Mouse (Mus musculus) lung, adult 18-20 months (tissue): ENCODE data around the gene Cass4.
A peak's percentile ranks its signal among the peaks of the same experiment; 100 is the strongest.

Experiments used
- DNase-seq, 2 experiments: peaks; one replicate each; pipeline ENCODE4 v3.0.0; 2022; ENCODE audit warnings: mixed read lengths in 2 of 2

The Cass4 gene

DNA sequence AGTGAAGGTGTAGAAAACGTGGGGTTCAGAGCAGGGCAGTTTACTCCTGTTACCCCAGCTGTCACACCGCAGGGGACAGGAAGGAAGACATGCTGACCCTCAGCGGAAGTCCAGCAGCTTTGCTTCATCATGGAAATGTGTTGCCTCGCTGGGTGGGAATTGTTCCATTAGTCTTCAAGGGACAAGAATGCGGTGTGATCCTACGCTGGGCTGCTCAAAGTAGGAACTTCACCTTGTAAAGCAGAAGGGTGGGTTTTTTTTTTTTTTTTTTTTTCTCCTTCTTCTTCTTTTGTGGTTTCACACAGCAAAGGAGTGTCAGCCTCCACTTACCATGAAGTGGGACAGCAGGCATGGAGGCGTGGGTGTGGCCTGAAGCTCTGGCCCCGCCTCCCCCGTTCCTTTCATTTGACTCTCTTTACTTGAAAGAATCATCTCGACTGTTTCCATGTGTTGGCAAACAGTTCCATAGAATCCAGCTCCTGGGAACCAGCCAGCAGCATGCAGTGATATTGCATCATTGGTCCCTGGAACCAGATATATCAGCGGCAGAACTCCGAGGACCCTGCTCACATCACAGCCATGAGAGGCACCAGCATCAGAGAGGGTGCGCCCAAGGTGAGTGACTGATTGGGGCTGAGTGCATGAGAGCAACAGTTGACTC lies at the start of gene Cass4:
Gene Cass4, plus strand, starts transcription at position 404 of the 661 bp plus-strand sequence.
- peak; percentile 63 to 66 for DNase-seq

- DNase-seq = no peak
Measured at GRCm38 (mm10) chr2:172344669-172345068, 48.9 kb upstream of the Cass4 start.

DNA sequence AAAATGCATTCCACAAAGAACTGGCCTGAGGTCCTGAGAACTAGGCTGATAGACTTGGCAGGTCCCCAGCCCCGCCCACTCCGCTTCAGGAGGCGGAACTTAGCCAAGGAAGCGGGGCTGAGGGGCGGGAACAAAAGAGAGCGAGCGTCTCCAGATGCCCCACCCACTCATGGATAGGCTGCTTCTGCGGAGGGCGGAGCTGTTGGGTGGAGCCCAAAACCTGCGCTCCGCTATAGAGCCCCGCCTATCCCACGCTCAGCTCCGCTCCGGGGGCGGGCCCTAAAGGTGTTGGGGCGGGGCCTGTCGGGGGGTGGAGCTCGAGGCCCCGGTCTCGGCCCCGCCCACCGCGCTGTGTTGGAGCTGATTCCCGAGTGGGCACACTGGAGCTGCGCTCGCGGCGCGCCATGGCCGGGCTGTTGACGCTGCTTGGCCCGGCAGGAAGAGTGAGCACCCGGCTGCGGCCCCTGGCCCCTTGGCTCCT lies 48.3 kb upstream of the Cass4 start, which contains the start of gene Fam210b:
Gene Fam210b, plus strand, starts transcription at position 308 of the 481 bp plus-strand sequence.
- peak; percentile 97 to 98 for DNase-seq

DNA sequence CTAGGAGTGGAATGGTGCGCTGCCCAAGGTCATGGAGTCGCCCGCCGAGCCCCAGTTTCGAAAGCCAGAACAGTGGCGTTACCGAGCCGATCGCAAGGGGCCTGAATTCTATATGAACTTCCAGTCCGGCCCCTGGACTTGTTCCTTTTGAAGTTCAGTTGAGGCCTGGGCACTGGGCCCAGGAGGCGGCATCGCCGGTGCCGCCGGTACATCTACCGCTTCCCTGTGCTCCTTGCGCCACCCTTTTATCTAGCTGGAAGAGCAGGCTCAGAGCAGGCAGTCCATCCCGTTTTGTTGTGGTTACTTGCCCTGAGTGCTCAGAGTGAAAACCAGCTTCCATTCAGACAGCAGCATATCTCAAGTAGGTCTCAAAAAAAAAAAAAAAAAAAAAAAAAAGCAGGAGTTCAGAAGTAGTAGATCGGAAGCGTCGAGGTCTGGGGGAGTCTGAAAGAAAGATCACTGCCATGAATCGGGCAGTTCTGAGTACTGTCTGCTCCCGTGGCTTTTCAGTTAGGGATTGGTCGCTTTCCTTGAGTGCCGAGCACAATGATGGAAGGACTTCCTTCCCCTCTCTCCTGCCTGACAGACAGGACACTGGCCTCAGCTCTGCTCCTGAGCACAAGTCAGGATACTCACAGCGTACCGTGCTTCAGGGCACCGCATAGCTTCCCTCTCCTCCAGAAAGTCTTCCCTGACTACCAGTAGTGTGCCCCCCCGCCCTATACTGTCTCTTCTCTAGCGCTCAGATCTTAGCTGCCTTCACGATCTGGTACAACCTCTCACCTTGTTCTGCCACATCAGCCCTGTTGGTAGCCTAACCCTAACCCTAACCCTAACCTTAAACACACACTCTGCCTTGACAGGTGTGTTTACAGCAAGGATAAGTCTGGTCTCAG lies 47.3 kb upstream of the Cass4 start:
- DNase-seq = peak; percentile 30 to 66

DNA sequence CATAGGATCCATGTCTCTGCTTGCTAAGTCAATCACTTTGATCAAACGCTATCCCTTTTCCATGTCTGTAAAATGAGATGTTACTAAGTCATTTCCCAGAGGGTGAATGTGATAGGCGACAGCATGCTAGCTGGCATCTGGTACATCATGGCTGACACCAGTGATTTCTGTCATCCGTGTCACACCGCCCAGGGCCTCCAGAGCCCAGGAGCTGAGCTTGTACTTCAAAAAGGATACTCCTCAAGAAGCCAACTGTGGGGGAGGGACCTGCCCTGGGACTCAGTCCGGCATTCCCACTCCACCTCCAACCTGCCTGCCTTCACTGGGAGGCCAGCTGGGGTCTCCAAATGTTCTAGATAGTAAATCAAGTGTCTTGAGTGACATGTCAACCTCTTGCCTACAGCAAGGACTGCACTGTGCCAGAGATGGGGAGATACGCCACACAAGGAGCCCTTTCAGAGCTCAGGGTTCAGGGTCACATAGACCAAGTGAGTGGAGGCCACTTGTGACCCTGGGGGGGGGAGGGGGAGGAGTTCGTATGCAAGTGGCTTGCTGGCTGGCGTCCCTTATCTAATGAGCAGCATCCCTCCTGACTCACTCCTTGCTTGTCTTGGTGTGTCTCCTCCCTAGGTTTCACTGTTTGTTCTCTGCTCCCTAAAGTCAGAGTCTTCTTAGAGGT lies 46.5 kb upstream of the Cass4 start:
- no peak for DNase-seq

GRCm38 (mm10) chr2:172348297-172348950 lies 45.2 kb upstream of the Cass4 start:
- DNase-seq = peak; percentile 31 to 65

DNA sequence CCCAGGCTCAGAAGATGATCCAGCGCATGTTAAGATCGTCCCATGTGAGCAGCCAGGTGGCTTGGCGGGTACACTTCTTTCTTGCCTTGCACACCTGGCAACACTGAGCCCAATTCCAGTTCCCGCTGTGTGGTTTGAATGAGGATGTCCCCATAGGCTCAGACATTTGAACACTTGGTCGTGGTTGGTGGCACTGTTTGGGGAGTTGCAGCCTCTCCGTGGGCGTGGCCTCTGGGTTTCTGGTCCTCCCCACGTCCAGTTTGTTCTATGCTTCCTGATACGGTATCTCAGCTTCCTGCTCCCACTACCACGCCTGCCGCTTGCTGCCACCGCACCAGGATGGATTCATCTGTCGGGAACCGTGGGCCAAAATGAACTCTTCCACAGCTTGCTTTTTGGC lies 43.8 kb upstream of the Cass4 start:
- DNase-seq = no peak

GRCm38 (mm10) chr2:172350773-172351172 lies 42.8 kb upstream of the Cass4 start:
- peak in 1 of 2 experiments; percentile 27 for DNase-seq

DNA sequence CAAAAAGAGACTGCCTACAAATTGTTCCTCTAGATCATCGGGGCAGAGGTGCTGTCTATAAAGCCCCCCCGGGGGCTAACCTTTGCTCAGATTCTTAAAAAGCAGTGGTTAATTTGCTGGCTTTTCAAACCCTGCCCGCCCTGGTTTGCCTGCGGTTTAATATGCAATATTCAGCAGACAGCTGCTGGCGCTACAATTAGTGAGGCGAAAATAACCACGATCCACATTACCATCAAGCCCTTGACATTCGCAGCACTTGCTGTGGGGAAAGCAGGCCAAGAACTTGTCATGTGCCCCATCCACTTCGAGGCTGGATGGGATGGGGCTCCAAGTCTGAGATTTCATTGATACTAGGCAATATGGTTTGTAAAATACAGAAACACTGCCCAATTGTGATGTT lies 40.4 kb upstream of the Cass4 start:
- no peak for DNase-seq

GRCm38 (mm10) chr2:172354761-172355160 lies 38.8 kb upstream of the Cass4 start:
- no peak for DNase-seq

DNA sequence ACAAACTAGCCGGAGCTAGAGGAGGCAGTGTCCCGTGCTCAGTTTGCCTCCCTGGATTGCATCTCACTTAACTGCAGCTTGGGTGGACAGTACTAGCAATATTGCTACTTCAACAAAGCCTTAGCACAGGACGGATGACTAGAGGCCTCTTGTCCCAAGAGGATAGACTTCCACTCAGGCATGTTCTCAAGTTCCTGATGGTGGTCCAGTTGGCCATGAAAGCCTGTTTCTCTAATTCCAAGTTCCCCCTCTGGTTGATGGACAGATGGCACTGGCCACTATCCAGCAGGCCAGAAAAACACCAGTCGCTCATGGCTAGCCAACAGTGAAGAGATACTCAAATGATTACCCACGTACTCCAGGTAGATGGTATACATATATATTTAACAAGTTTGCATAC lies 37.8 kb upstream of the Cass4 start:
- DNase-seq = no peak

DNA sequence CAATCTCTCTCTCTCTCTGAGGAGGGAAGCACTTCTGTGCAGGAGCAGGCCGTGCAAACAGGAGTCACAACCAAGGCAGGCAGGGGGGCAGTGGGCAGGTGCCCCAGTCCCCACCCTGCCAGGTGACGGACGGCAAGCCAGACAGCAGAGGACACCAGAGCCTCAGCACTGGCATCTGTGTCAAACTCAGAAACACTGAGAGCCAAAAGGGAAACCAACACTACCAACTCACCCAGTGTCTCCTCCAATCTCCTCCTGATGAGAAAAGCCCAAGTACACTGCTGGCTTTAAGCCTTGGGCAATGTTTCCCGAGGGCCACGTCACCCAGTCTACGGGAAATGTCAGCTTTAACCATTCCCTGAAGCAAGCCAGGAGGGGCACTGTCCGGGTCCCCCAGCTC lies 30.4 kb upstream of the Cass4 start:
- no peak for DNase-seq

GRCm38 (mm10) chr2:172370411-172371223 lies 23.0 kb upstream of the Cass4 start, which contains the start of the genes Aurka and Cstf1:
Aurka (minus strand) TSS chr2:172370535.
Cstf1 (plus strand) TSS chr2:172370681.
- peak; percentile 95 for DNase-seq

DNA sequence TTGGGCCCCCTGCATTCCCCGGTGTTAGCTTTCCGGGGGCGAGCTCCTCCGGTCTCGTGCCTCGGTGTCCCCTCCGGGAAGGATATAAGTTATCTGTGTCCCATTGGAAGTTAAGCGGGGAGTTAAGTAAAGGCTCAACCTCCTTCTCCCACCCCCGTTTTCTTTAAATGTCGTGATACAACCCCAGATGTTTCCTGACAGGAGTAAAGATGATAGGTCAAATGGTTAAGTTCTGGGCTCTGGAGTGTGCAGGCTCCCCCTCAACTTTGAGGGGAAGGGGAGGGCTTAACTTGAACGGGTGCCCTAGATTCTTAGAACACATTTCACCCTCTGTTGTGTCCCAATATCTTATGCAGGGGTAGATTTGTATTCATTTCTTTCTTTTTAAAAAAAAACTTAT lies 22.3 kb upstream of the Cass4 start:
- DNase-seq = no peak

GRCm38 (mm10) chr2:172376551-172376950 lies 17.0 kb upstream of the Cass4 start:
- DNase-seq = peak in 1 of 2 experiments; percentile 22

DNA sequence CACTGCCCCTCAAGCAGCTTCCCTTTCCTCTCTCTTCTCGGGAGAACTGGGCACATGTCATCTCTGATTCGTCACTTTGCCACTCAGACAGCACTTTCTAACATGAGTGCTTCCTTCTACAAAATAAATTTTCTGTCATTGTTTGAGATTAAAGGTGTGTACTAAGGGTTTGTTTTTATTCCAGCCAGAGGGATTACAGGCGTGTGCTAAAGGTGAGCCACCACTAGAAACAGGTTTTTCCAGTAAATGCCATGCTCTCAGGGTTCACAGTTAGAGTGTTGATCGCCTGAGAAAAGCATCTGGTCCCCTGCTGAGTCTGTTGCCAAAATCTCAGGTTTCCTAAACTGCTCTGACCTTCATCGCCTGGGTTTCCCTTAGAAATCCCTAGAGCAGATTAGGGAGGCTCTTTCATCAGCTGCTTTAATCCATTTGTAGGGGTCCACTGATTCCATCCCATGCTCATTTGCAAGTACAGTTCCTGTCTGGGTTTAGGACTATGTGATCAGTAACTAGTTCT lies 16.5 kb upstream of the Cass4 start:
- DNase-seq = peak in 1 of 2 experiments; percentile 29

GRCm38 (mm10) chr2:172378332-172378731 lies 15.3 kb upstream of the Cass4 start:
- peak; percentile 25 to 38 for DNase-seq

GRCm38 (mm10) chr2:172380513-172380912 lies 13.1 kb upstream of the Cass4 start:
- DNase-seq = no peak

DNA sequence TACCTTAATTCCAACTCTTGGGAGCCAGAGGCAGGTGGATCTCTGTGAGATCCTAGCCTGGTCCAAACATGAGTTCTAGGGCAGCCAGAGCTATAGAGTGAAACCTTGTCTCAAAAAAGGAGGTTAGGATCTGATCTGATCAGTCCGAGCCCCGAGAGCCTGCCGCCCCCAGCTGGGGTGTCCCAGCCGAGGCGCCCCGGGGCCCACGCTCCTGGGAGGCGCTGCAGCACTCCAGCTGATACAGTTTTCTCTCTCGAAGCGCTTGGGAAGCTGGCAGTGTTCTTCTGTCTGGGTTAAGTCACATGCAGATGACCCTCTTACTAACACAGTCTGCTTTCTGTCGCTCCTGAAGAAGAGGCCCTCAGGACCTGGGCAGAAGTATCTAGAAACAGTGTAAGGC lies 12.3 kb upstream of the Cass4 start:
- no peak for DNase-seq

- DNase-seq = no peak
Measured at GRCm38 (mm10) chr2:172381898-172382297, 11.7 kb upstream of the Cass4 start.

- DNase-seq = no peak
Measured at GRCm38 (mm10) chr2:172384715-172385114, 8.9 kb upstream of the Cass4 start.
